Mouse (Mus musculus) embryo, embryonic 10 days (tissue): ENCODE measurements around the gene Gm14862.
"Not testable (repeated sequence)": the region's sequence is repeated elsewhere in the genome, so short reads cannot be mapped to it uniquely, and the experiment has no call there.

Experiments
- DNase-seq: peaks from one replicate; pipeline ENCODE4 v3.0.0-alpha.2; 2015; ENCODE audit warnings: low spot score

Gm14862 gene

GRCm38 (mm10) chrX:9256766-9257165 is at the start of gene Gm14862:
TSS of gene Gm14862 (minus strand) at chrX:9256899.
- DNase-seq = no peak

GRCm38 (mm10) chrX:9303455-9303854 is 46.8 kb upstream of the Gm14862 start:
- no peak for DNase-seq

- DNase-seq = no peak
Observed at GRCm38 (mm10) chrX:9302791-9303190, 46.1 kb upstream of the Gm14862 start.

- peak; percentile 4 for DNase-seq
Observed at GRCm38 (mm10) chrX:9298413-9298864, 41.7 kb upstream of the Gm14862 start.

- DNase-seq = not testable (repeated sequence)
Observed at GRCm38 (mm10) chrX:9293140-9293829, 36.6 kb upstream of the Gm14862 start.

GRCm38 (mm10) chrX:9283464-9283863 is 26.8 kb upstream of the Gm14862 start, which contains the start of gene H2al1m:
TSS of gene H2al1m (plus strand) at chrX:9283764.
- DNase-seq = not testable (repeated sequence)

- DNase-seq = no peak
Observed at GRCm38 (mm10) chrX:9274321-9274720, 17.6 kb upstream of the Gm14862 start.

- no peak for DNase-seq
Observed at GRCm38 (mm10) chrX:9273377-9274002, 16.8 kb upstream of the Gm14862 start.

- DNase-seq = peak; percentile 59
Observed at GRCm38 (mm10) chrX:9272460-9273361, 16.0 kb upstream of the Gm14862 start, which contains the start of gene Xk. TSS of gene Xk (plus strand) at chrX:9272756.

- no peak for DNase-seq
Observed at GRCm38 (mm10) chrX:9271947-9272459, 15.3 kb upstream of the Gm14862 start.

- no peak for DNase-seq
Observed at GRCm38 (mm10) chrX:9271112-9271511, 14.4 kb upstream of the Gm14862 start.

GRCm38 (mm10) chrX:9259267-9259666 is 2.6 kb upstream of the Gm14862 start:
- DNase-seq = no peak

- DNase-seq = no peak
Observed at GRCm38 (mm10) chrX:9257831-9258230, 1.1 kb upstream of the Gm14862 start.

GRCm38 (mm10) chrX:9254901-9255300 is 1.8 kb downstream of the Gm14862 start:
- no peak for DNase-seq

- DNase-seq = no peak
Observed at GRCm38 (mm10) chrX:9253990-9254389, 2.7 kb downstream of the Gm14862 start.

GRCm38 (mm10) chrX:9248911-9249310 is 7.8 kb downstream of the Gm14862 start:
- no peak for DNase-seq

- no peak for DNase-seq
Observed at GRCm38 (mm10) chrX:9244603-9245336, 11.9 kb downstream of the Gm14862 start.

- DNase-seq = no peak
Observed at GRCm38 (mm10) chrX:9243381-9243864, 13.3 kb downstream of the Gm14862 start.

- DNase-seq = no peak
Observed at GRCm38 (mm10) chrX:9240737-9241591, 15.7 kb downstream of the Gm14862 start.

GRCm38 (mm10) chrX:9227105-9227504 is 29.6 kb downstream of the Gm14862 start:
- no peak for DNase-seq
